Mouse (Mus musculus): ENCODE measurements around the gene Myo9b.
"Not testable (repeated sequence)": the region's sequence is repeated elsewhere in the genome, so short reads cannot be mapped to it uniquely, and the experiment has no call there.

The Myo9b gene

GRCm38 (mm10) chr8:71272286-71273150, at the start of gene Myo9b, which contains the start of gene Haus8:
TSS of gene Myo9b (plus strand) at chr8:71272714.
TSS of gene Haus8 (minus strand) at chr8:71272934.
- CTCF ChIA-PET, result interaction anchor here (0.5 kb wide), 1 partner anchor 40 kb away, joined by 5 read pairs; no protein-coding TSS in a partner anchor

DNA sequence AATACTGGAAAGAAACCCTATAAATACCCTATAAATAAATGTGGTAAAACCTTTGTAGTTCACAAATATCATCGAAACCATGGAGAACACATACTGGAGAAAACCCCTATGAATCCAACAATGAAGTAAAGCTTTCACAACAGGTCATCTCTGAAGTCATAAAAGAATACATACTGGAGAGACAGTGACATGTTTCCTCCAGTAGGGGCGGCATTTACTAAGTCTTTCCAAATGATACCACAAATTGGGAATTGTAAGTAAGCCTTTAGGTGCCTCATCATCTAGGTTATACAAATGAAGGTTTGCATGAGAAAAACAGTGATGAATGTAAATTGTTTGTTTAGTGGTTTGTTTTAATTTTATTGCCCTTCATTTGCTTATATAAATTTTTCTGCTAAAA, 48.0 kb upstream of the Myo9b start:
- CTCF ChIA-PET, result interaction anchor here (0.6 kb wide), 2 partner anchors 135 to 188 kb away, joined by 3 read pairs; no protein-coding TSS in a partner anchor

GRCm38 (mm10) chr8:71242757-71243156, 29.8 kb upstream of the Myo9b start:
- CTCF ChIA-PET, result no interaction called here

- CTCF ChIA-PET, result interaction anchor here (0.6 kb wide), 1 partner anchor 1020 kb away, joined by 3 read pairs; no protein-coding TSS in a partner anchor
These were observed 24.3 kb upstream of the Myo9b start for GRCm38 (mm10) chr8:71248203-71248602.

DNA sequence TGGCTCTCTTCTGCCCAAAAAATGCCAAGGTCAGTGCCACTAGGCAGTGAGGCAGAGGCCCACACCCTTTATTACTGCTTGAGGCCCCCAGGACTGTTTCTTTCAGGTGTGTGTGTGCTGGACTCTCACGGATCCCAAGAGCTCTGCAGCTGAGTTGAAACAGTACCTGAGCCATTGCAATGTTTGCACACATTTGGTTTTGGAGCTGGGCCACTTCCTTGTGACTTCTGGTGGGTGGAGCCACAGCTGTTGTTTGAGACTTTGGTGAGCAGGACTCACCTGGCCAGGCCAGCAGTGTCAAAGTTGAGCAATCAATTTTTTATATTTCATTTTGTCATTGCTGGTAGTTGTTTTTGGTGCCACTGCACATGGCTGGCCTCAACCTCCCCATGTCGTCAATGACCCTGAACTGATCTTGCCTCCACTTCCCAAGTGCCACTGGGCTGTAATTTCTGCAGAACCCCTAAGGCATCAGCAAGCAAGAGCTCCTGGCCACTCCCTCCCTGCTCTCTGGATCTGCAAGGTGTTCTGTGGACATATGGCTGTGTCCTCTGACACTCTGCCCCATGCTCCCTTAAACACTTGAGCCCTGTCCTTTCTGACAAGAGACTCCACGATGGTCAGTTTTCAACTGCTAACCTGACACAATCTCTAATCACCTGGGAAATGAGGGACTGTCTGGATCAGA, 15.8 kb upstream of the Myo9b start:
- CTCF ChIA-PET, result no interaction called here

DNA sequence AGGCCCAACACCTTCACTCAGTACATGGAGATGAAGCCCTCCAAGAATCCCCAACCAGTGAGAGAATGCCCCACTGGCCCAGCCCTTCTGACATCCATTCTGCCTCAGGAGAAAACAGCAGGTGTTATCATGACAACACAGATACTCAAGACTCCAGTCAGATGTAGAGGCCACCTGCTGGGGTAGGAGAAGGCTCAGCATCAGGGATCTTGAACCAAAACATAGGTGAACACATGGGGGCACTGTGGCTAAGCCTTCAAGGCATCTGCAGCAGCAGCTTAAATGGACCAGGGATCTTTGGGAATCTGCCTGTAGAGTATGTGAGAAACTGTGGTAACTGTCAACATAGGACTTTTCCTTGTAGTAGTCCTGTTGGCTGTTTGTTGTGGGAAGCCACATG, 11.3 kb upstream of the Myo9b start:
- CTCF ChIA-PET, result no interaction called here

DNA sequence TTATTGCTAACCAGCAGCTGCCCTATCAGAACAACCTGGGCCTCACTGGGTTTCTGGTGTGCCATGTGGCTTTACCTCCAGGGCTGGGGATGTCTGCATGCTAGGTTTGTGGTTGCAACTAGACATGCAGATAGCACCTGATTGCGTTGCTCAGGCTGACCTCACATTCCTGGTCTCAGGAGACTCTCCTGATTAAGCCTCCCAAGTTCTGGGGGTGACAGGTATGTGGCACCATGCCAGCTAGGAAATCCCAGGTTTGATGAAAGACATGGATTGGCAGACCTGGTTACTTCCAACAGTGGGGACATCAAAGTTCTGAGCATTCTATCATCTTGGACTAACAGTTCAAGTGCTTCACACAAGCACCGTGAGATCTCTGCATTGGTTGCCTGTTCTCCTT, 4.8 kb upstream of the Myo9b start:
- CTCF ChIA-PET, result no interaction called here

DNA sequence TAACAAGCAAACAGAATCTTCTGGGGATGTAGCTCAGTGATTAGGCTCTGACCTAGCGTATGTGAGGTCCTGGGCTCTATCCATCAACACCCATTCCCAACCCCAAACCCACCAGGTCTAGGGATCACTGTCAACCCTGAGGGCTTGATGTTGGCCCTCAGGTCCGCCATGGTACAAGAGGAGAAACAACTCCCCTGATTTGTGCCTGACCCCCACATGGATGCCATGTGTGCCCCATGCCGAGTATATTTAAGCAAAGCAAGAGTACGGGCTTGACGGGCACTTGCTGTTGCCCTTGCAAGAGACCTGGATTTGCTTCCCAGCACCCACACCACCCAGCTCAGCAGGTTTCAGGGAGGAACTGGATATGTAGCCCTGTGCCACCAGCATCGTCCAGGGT, 4.2 kb upstream of the Myo9b start:
- CTCF ChIA-PET, result interaction anchor here (0.6 kb wide), 1 partner anchor 14 kb away, joined by 4 read pairs; no protein-coding TSS in a partner anchor

DNA sequence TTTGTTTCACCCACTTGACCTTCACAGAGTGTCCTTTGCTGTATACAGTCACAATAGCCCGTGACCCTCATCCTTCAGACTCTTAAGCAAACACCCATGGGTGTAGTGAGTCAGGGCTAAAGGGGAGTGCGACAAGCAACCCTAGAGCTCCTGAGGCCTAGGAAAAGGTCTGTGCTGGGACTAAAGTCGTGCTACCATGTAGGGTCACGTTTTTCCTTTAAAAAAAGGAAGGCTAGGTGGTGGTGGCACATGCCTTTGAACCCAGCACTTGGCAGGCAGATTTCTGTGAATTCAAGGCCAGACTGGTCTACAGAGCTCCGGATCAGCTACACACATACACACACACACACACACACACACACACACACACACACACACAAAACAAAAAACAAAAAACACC, 884 bp upstream of the Myo9b start:
- CTCF ChIA-PET, result interaction anchor here (0.6 kb wide), 1 partner anchor 12 kb away, joined by 6 read pairs; no protein-coding TSS in a partner anchor

- CTCF ChIA-PET, result no interaction called here
These were observed 617 bp downstream of the Myo9b start for GRCm38 (mm10) chr8:71273151-71273510.

DNA sequence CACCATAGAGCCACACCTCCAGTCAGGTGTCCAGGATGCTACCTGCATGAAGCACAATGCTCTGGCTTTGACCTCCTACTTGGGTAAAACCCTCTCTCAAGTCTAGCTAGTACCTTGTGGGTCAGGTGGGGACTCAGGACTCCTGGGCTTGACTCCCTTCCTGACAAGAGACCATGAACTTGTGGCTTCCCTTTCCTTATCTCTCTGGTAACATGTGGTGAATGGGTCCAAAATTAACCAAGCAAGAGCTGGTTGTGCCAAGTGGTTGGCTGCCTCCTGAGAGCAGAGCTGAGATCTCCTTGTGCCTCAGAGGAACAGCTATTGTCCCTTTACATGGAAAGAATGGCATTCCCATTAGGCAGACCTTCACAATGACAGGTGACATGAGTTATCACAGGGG, 2.0 kb downstream of the Myo9b start:
- CTCF ChIA-PET, result no interaction called here

DNA sequence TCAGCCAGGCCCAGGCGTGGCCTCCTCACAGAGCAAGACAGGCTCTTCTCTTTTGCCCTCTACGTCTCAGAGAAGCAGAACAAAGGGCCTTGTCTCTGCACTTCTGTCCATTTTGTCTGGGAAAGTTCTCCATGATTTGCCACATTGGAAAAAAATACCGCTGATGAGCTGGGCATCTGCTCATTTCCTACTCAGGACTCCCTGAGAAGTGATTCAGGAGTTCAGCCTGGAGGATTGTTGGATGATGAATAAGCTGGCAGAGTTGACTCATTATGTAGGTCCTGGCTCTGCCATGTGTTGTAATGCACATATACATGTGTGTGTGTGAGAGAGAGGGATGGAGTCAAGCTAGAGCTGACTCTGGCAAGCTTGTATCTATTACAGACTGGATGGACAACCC, 3.7 kb downstream of the Myo9b start:
- CTCF ChIA-PET, result interaction anchor here (0.6 kb wide), 1 partner anchor 153 kb away, joined by 3 read pairs; no protein-coding TSS in a partner anchor

DNA sequence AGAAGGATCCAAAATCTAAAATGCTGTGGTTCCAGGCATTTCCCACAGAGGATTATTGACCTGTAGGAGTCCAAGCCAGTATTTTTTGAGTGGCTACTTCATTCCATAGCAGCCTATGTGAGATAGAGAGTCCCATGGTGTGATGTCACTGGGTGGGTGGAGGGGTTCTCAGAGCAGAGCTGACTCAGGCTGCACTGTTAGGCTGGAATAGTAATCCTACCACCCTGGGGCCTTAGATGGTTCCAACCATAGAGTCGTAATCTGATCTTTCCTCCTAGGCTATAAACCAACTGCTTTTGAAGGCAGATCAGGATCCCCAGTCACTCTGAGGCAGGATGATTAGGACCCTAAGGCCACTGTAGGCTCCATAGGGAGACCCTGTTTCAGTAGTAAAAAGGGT, 6.9 kb downstream of the Myo9b start:
- CTCF ChIA-PET, result not testable (repeated sequence)

DNA sequence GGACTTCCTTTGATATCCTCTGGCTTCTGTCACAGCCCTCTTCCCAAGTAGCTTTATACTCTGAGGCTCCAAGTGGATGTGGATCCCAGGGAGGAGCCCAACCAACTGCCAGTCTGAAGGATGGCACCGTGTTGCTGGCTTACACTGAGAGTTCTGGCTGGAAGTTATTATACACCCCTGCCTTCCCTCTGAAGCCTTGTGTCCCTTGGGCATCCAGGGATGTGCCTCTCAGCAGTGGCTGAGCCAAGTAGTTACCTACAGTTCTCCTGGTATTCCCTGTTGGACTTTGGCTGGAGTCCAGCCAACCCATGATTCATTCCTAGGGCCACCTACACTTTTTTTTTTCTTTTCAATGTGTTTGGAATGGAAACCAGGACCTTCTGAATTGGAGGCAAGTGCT, 9.2 kb downstream of the Myo9b start:
- CTCF ChIA-PET, result not testable (repeated sequence)

- CTCF ChIA-PET, result interaction anchor here (0.7 kb wide), 1 partner anchor 14 kb away, joined by 4 read pairs; no protein-coding TSS in a partner anchor
These were observed 10.1 kb downstream of the Myo9b start for GRCm38 (mm10) chr8:71282621-71283020.

DNA sequence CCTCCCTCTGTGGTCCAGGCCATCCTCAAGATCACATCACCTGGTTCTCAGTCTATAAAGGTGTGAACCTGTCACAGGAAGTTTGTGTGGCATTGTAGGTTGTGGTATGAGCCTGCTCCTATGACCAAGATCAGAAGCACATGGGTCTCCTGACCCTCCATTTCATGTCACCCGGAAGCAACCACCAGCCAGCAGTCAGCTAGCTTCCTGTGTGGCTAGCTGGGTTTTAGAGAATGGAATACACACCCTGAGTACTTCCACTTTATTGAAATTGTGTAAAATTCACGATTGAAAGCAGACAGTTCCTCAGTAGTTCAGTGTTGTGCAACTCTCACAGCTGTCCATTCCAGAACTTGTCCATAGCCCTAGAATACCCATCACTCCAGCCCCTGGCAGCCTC, 13.7 kb downstream of the Myo9b start:
- CTCF ChIA-PET, result not testable (repeated sequence)

DNA sequence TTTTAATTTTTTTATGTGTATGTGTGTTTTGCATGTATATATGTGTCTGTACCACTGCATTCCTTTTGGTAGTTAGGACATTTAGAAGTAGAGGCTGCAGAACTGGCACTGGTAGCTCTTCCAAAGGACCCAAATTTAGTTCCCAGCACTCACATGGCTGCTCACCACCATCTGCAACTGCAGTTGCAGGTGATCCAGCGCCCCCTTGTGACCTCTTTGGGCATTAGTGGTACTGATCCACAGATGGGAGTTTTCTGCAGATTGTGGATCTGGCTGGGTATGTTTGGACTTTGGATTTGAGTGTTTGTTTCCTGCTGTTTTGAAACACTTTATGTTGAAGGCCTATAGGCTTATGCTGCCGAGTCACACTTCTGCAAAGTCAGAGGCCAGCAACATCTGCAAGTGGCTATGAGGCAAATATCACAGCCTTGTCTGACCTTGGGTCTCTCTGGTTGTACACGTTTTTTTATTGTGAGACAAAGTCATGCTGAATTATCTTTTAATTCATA, 16.0 kb downstream of the Myo9b start:
- CTCF ChIA-PET, result interaction anchor here (0.8 kb wide), 1 partner anchor 11 kb away, joined by 3 read pairs; no protein-coding TSS in a partner anchor

DNA sequence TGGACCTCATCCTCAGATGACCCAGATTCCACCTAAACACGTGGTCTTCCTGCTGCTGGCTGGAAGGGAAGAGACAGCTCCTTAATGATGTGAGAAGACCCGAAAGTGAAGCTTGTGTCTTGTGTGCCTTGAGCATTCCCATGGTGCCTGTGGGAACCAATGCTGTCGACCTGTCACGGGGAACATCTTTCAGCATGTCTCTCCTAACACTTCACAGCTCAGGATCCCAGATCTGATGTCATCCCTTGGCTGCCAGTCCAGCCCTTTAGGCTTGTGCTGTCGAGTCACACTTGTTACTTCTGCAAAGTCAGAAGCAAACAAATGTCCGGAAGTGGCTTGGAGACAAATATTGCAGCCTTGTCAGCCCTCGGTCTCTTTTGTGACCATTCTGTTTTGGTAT, 16.6 kb downstream of the Myo9b start:
- CTCF ChIA-PET, result interaction anchor here (0.8 kb wide), 1 partner anchor 12 kb away, joined by 3 read pairs; no protein-coding TSS in a partner anchor

DNA sequence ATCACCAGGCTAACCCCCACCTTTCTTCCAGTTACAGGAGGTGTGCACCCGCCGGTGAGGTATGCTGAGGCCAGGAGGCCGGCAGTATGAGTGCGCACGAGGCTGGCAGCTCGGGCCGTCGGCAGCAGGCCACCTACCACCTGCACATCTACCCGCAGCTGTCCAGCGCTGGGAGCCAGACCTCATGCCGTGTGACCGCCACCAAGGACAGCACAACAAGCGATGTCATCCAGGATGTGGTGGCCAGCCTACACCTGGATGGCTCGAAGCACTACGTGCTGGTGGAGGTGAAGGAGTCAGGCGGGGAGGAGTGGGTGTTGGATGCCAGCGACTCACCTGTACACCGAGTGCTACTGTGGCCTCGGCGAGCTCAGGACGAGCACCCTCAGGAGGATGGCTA, 17.7 kb downstream of the Myo9b start:
- CTCF ChIA-PET, result no interaction called here

DNA sequence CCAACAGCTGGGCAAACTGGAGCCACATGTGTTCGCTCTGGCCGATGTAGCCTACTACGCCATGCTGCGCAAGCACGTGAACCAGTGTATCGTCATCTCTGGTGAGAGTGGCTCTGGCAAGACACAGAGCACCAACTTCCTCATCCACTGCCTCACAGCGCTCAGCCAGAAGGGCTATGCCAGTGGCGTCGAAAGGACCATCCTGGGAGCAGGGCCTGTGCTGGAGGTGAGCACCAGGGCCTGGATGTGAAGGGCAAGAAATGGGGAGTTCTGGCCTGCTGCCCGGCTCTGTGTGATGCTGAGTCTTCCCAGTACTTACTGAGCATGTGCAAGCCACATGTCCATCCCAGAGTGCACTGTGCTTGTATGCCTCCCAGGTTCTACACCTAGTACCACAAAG, 18.4 kb downstream of the Myo9b start:
- CTCF ChIA-PET, result interaction anchor here (0.5 kb wide), 1 partner anchor 150 kb away, joined by 3 read pairs; no protein-coding TSS in a partner anchor

DNA sequence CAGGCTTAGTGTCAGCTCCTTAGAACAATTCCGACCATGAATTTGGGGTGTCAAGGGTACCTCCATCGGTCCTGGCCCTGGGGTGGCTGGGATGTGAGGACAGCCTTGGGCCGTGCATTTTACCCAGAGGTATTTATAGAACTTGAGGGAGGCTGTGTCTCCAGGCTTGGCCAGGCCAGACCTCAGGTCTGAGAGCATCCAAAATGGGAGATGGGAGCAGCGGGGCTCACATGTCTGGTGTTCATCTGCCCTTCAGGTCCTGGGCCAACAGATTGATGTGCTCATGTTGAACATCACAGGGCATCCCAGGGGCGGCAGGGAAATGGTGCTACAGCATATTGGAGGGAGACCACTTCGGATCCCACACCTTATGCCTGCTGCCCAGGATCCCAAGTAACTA, 18.8 kb downstream of the Myo9b start:
- CTCF ChIA-PET, result interaction anchor here (0.5 kb wide), 1 partner anchor 149 kb away, joined by 3 read pairs; no protein-coding TSS in a partner anchor

DNA sequence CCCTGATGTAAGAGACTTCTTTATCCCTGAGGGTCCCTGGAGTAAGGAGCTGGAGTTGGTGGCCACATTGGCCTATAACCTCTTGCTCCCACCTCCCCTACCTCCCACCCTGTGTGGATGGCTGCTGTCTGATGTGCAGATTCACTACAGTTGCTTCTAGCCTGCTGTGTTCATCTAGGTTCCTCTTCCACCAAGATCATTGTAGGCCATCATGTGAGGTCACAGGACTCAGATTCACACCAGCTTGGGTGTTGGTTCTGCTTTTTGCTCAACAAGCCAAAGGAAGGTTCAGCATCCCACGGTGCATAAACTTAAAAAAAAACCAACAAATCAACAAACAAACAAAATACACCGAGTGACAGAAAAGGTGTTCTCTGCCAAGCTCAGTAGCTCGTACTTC, 21.4 kb downstream of the Myo9b start:
- CTCF ChIA-PET, result not testable (repeated sequence)

Data from spleen, embryonic (tissue).